Mouse (Mus musculus) liver, embryonic 15.5 days (tissue): Measurements from ENCODE around the gene Ptpn3. TPM values are rescaled to one million over a fixed set of nuclear protein-coding genes. Genes with fewer than 3 reads are reported as not detected.
A peak's percentile ranks its signal among the peaks of the same experiment; 100 is the strongest.

Experiments used
- ATAC-seq: fragments of 200-750 bp; cut with Nextera tagmentation; 2 replicates; pipeline ENCODE4 v1.8.0; 2017; ENCODE audit warnings: moderate number of reproducible peaks, mild to moderate bottlenecking, moderate library complexity; ENCODE audit not compliant: insufficient read depth
- H3K27ac ChIP-seq: fragments of 300-500 bp; sonication (generic); replicated peaks from 2 replicates; pipeline ENCODE4 v1.5.1; 2015; ENCODE audit warnings: mild to moderate bottlenecking, inconsistent platforms
- H3K27me3 ChIP-seq: fragments of 300-500 bp; sonication (generic); 2 replicates; pipeline ENCODE4 v1.6.1; 2015; ENCODE audit warnings: mild to moderate bottlenecking, inconsistent platforms
- H3K36me3 ChIP-seq: fragments of 300-500 bp; sonication (generic); replicated peaks from 2 replicates; pipeline ENCODE4 v1.6.1; 2015; ENCODE audit warnings: moderate library complexity, mild to moderate bottlenecking, inconsistent platforms
- H3K4me1 ChIP-seq: fragments of 300-500 bp; sonication (generic); replicated peaks from 2 replicates; pipeline ENCODE4 v1.6.1; 2015; ENCODE audit warnings: inconsistent platforms
- H3K4me2 ChIP-seq: fragments of 300-500 bp; sonication (generic); 2 replicates; pipeline ENCODE4 v1.6.1; 2015; ENCODE audit warnings: moderate library complexity, mild to moderate bottlenecking, inconsistent platforms
- H3K4me3 ChIP-seq: fragments of 300-500 bp; sonication (generic); replicated peaks from 2 replicates; pipeline ENCODE4 v1.5.1; 2015; ENCODE audit warnings: mild to moderate bottlenecking, inconsistent platforms
- H3K9ac ChIP-seq: fragments of 300-500 bp; sonication (generic); 2 replicates; pipeline ENCODE4 v1.6.1; 2015; ENCODE audit warnings: moderate library complexity, mild to moderate bottlenecking, inconsistent platforms
- H3K9me3 ChIP-seq: fragments of 300-500 bp; sonication (generic); replicated peaks from 2 replicates; pipeline ENCODE4 v1.6.1; 2016; ENCODE audit warnings: inconsistent platforms
- WGBS: fragments of 180-500 bp; shearing (Covaris S2); methylation state at CpG from one replicate; pipeline ENCODE4 v1.1.7; 2015; ENCODE audit warnings: mixed read lengths; ENCODE audit not compliant: insufficient replicate concordance; 5-methylcytosine and 5-hydroxymethylcytosine counted together
- polyA plus RNA-seq: library from polyadenylated mRNA; unstranded; fragments of >200 nt; fragmentation: Nextera tagmentation; extraction: Ambion mirVana; gene quantifications from 2 replicates; pipeline ENCODE4 v1.2.1, GENCODE M21; 2015

Gene Ptpn3
- polyA plus RNA-seq, 1 experiment from 2014 or later = 0.52 TPM

DNA sequence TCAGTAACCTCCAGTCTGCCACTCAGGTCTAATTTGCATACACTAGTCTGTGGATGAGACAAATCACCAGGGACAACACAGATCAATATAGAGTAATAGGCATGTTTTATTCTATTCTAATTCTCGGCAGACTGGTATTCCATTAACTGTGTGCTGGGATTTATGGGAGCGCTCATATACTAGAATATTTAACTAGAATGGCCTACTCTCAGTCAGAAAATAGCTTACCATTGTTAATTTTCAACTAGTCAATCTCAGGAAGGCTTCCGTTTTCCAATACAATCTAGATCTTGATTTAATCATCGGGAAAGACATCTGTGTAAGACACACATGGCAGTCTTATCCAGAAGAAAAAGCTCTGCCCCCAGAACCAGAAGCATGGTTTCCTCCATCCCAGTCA, 3.5 kb downstream of the Ptpn3 start:
- no peaks in the 10 kb centered on the region for H3K9me3 ChIP-seq
- H3K9ac ChIP-seq = no peak overlapping the region
- no peak overlapping the region for H3K4me3 ChIP-seq
- no peaks in the 10 kb centered on the region for H3K36me3 ChIP-seq
- peaks cover 19% of the 10 kb centered on the region; the same call in 1 of the 2 replicates for H3K4me1 ChIP-seq
- H3K27me3 ChIP-seq = peaks cover 56% of the 10 kb centered on the region
- H3K4me2 ChIP-seq = no peak overlapping the region
- H3K27ac ChIP-seq = no peak overlapping the region
- WGBS = 53% methylated on average over 4 of the region's 4 CpGs
- no peak for ATAC-seq

DNA sequence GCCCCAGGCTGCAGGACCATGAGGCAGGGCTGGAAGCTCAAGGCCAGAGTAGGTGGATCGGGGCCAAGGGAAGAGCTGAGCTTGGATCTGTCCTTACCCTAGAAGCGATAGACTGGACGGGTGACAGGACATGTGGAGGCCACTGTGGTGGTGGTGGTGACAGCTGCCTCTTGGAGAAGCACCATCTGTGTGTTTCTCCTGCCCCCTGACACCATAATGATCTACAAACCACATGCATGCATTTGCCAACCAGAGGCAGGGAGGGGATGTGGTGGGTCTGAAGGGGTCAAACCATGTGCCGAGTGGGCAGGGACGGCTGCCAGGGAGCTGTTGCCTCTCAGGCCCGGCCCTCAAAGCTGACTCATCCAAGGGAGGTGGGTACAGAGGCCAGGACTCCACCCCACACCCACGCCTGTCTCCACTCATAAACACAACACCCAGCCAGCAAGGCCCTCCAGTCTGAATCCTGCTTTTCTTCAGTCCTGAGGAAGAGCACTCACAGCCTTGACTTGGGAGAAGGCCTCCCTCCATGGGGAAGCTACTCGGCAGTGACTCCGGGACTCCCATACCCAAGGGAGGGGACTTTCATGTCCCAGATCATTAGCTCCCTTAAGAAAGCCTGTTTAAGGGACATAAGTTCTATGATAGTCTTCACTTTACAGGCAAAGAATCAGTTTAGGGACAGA, 6.5 kb downstream of the Ptpn3 start:
- Histone ChIP-seq H3K4me2 (no peak overlapping the region), H3K36me3 (no peaks in the 10 kb centered on the region), H3K9ac (no peak overlapping the region), H3K27me3 (peaks cover 27% of the 10 kb centered on the region), H3K27ac (no peak overlapping the region), H3K4me1 (0 out of 2 replicates have a peak, but pooled peaks cover 12% of the 10 kb centered on the region), H3K4me3 (no peak overlapping the region), H3K9me3 (no peaks in the 10 kb centered on the region)
- WGBS = 48% methylated on average over 9 of the region's 9 CpGs
- peak; percentile 25; the same call in 1 of the 2 replicates for ATAC-seq

DNA sequence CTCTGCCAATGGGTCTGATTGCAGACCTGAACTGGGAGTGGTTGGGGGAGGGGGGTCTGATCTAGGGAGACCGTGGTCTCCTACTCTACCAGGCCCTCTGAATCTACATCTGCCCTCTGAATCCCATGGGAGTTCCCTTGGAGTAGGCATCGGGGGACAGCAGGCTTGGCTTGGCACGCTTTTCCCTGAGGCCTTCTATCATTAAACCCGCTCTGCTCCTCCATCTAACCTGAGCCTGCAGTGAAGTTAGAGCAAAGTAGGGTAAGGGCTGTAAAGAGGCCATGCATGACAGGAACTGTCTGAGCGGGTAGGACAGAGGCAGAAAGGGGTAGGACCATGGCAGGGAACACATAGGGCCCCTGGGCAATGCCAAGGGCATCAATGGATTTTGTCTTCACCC, 9.0 kb downstream of the Ptpn3 start:
- Histone ChIP-seq H3K4me3 (no peak overlapping the region), H3K4me1 (0 out of 2 replicates have a peak, but pooled peaks cover 8% of the 10 kb centered on the region), H3K27me3 (peaks cover 3% of the 10 kb centered on the region; the same call in 1 of the 2 replicates), H3K27ac (no peak overlapping the region), H3K4me2 (no peak overlapping the region), H3K9me3 (no peaks in the 10 kb centered on the region), H3K36me3 (no peaks in the 10 kb centered on the region), H3K9ac (no peak overlapping the region)
- 74% methylated on average over 5 of the region's 5 CpGs for WGBS
- no peak for ATAC-seq

DNA sequence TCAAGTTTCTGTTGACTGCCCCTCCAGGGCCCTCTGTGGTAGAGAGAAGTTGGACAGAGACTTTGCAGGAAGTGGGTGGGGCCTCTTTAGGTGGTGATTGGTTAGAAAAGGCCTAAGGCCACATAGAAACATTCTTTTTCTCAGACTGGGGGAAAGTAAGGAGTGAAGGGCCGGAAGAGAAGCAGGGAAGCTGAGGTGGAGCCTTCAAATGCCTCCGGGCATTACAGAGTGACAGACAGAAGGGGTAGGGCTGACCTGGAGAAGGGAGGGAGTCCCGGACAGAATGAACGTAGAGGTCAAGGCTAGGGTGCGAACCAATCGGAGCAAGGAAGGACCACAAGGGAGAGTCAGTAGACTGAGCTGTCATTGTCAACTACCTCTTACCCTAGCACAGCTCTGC, 11.6 kb downstream of the Ptpn3 start:
- Histone ChIP-seq H3K27ac (no peak overlapping the region), H3K27me3 (no peaks in the 10 kb centered on the region), H3K4me3 (no peak overlapping the region), H3K4me1 (0 out of 2 replicates have a peak, but pooled peaks cover 1% of the 10 kb centered on the region), H3K9me3 (no peaks in the 10 kb centered on the region), H3K4me2 (no peak overlapping the region), H3K36me3 (no peaks in the 10 kb centered on the region), H3K9ac (no peak overlapping the region)
- 74% methylated on average over 6 of the region's 6 CpGs for WGBS
- ATAC-seq = no peak

DNA sequence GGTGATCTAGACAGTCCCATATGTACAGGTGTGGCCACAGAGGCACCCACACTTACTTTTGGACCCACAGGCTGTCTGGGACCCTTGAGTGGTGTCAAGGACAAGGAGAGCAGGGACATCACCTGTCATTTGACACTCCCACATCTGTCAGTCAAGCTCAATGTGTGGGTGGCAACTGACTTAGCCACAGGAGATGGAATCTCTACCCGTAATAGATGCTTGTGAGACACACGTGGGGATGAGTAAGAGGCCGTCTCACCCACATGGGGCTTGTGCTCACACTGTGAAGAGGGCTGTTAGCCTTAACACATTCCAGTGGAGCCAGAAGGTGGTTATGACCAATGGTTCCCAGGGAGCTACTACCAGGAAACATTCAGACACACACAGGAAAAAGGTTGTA, 13.8 kb downstream of the Ptpn3 start:
- no peak overlapping the region for H3K9ac ChIP-seq
- no peaks in the 10 kb centered on the region for H3K36me3 ChIP-seq
- no peak overlapping the region for H3K4me2 ChIP-seq
- no peak for ATAC-seq
- H3K9me3 ChIP-seq = no peaks in the 10 kb centered on the region
- H3K4me3 ChIP-seq = no peak overlapping the region
- no peaks in the 10 kb centered on the region for H3K4me1 ChIP-seq
- 47% methylated on average over 3 of the region's 3 CpGs for WGBS
- no peak overlapping the region for H3K27ac ChIP-seq
- no peaks in the 10 kb centered on the region for H3K27me3 ChIP-seq

DNA sequence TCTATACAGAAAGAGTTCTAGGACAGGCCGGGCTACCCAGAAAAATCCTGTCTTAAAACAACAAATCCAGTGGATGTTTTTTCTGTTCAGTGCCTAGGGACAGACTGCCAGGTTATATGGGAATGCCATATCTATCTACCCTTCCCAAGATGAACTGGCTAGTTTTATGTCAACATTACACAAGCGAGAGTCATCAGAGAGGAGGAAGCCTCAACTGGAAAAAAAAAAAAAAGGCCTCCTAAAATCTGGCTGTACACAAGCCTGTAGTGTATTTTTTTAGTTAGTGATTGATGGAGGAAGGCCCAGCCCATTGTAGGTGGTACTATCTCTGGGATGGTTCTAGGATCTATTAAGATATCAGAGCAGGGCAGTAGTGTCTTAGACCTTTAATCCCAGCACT, 16.4 kb downstream of the Ptpn3 start:
- H3K27me3 ChIP-seq = no peaks in the 10 kb centered on the region
- no peaks in the 10 kb centered on the region for H3K9me3 ChIP-seq
- H3K4me3 ChIP-seq = no peak overlapping the region
- H3K36me3 ChIP-seq = no peaks in the 10 kb centered on the region
- H3K4me2 ChIP-seq = no peak overlapping the region
- WGBS = 61% methylated on average over 2 of the region's 2 CpGs
- H3K4me1 ChIP-seq = no peaks in the 10 kb centered on the region; the same call in none of the 2 replicates
- ATAC-seq = no peak
- no peak overlapping the region for H3K9ac ChIP-seq
- no peak overlapping the region for H3K27ac ChIP-seq

DNA sequence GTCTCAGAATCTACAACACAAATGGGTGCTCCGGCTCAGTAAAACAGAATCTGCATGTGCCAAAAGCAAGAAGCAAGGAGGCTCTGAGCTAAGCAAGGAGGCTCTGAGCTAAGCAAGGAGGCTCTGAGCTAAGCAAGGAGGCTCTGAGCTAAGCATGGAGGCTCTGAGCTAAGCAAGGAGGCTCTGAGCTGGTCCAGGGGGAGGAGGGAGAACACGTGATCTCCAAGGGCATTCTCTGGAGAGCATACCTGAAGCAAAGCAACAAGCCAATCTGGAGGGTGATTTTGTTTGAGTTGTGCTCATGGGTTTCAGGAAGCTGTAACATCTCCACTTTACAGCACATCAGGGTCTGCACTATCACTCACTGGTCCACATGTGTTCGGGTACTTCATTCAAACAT, 18.4 kb downstream of the Ptpn3 start:
- WGBS = 53% methylated on average over 3 of the region's 3 CpGs
- ATAC-seq = no peak
- no peak overlapping the region for H3K27ac ChIP-seq

DNA sequence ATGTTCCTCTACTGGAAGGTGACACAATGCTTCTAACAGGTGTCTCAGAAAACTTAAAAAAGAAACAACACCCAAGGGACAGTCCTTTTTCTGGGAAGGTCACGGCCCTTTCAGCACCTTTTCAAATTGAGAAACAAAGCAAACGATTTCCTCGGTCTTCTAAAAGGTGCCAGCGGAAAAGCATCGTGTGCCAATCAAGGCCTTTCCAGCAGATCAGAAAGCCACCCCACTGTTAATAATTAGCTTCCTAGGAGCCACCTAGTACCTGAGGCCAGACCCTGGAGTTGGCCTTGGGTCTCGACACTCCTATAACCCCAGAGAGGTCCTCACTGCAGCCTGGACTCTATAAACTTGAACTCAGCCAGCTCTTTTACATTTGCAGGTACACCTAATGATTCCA, 19.0 kb downstream of the Ptpn3 start:
- peaks cover 6% of the 10 kb centered on the region for H3K4me1 ChIP-seq
- H3K4me3 ChIP-seq = no peak overlapping the region
- no peak overlapping the region for H3K9ac ChIP-seq
- H3K9me3 ChIP-seq = no peaks in the 10 kb centered on the region
- no peaks in the 10 kb centered on the region for H3K27me3 ChIP-seq
- H3K4me2 ChIP-seq = no peak overlapping the region
- 64% methylated on average over 6 of the region's 6 CpGs for WGBS
- no peak overlapping the region for H3K27ac ChIP-seq
- no peaks in the 10 kb centered on the region for H3K36me3 ChIP-seq
- no peak for ATAC-seq

More for the DNA sequence above, 18.4 kb downstream of the Ptpn3 start:
- H3K27me3 ChIP-seq = no peaks in the 10 kb centered on the region
- no peak overlapping the region for H3K4me3 ChIP-seq
- H3K36me3 ChIP-seq = no peaks in the 10 kb centered on the region
- H3K4me1 ChIP-seq = peaks cover 6% of the 10 kb centered on the region
- H3K4me2 ChIP-seq = no peak overlapping the region
- H3K9ac ChIP-seq = no peak overlapping the region
- H3K9me3 ChIP-seq = no peaks in the 10 kb centered on the region

DNA sequence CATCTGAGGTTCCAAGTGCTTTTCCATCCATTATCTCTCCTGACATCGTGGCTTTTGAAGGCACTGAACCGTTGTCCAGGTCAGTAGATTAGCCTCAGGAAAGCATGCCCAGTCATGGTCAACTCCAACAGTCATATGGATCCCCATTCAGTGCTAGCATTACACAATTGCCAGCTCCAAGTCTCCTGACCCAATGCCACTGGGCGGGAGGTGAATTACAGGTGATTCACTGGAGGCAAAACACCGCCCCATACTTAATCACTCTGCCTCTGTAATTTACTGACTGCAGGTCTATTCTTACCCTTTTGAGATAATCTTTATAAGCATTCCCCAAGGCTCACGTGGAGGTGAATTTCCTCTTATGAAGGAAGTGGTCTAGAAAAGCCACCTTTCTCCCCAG, 19.5 kb downstream of the Ptpn3 start:
- 52% methylated on average over 5 of the region's 5 CpGs for WGBS
- no peaks in the 10 kb centered on the region for H3K27me3 ChIP-seq
- no peak overlapping the region for H3K9ac ChIP-seq
- no peaks in the 10 kb centered on the region for H3K9me3 ChIP-seq
- no peak overlapping the region for H3K4me3 ChIP-seq
- ATAC-seq = no peak
- no peak overlapping the region for H3K27ac ChIP-seq
- H3K36me3 ChIP-seq = no peaks in the 10 kb centered on the region
- H3K4me1 ChIP-seq = peaks cover 6% of the 10 kb centered on the region
- H3K4me2 ChIP-seq = no peak overlapping the region

DNA sequence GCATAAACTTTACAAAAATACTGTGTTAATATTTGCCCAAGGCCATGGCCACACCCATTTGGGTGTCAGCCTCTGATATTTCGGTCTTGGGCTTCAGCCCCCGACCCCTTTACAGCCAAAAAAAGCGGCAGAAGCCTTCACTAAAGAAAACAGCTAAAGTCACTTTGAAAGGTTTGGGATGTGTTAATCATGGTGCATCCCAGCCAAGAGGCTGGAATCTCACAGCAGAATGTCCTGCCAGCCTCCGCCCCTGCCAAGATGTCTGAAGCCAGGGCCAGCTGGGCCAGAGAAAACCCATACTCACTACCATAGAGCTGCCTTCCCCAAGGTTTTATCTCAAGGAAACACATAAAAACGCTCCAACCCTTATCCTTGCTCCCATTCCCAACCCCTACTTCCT, 20.7 kb downstream of the Ptpn3 start:
- Histone ChIP-seq H3K9ac (no peak overlapping the region), H3K4me2 (no peak overlapping the region), H3K27ac (no peak overlapping the region), H3K9me3 (no peaks in the 10 kb centered on the region), H3K4me1 (peaks cover 6% of the 10 kb centered on the region), H3K27me3 (no peaks in the 10 kb centered on the region), H3K36me3 (no peaks in the 10 kb centered on the region), H3K4me3 (no peak overlapping the region)
- no peak for ATAC-seq
- WGBS = 63% methylated on average over 5 of the region's 5 CpGs

DNA sequence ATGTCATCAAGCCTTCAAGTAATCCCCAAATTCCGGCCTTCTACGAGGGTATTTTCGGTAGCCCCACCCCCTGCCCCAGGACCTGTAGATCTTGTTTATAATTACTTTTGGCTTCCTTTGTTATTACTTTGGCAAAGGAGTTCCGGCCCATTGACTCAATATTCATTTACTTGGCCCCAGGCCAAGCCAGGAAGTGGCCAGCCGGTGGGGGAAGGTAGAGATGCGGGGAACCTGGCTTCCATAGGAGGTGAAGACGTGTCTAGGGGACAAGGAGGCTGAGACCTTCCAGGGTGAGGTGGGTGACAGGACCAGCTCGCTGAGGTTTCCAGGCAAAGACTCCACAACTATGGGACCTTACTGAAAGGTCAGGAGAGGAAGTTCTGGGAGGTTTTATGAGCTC, 22.4 kb downstream of the Ptpn3 start:
- Histone ChIP-seq H3K4me2 (no peak overlapping the region), H3K27me3 (no peaks in the 10 kb centered on the region), H3K4me3 (no peak overlapping the region), H3K9ac (no peak overlapping the region), H3K27ac (no peak overlapping the region), H3K36me3 (no peaks in the 10 kb centered on the region), H3K4me1 (peaks cover 6% of the 10 kb centered on the region), H3K9me3 (no peaks in the 10 kb centered on the region)
- ATAC-seq = no peak
- 31% methylated on average over 8 of the region's 8 CpGs for WGBS

DNA sequence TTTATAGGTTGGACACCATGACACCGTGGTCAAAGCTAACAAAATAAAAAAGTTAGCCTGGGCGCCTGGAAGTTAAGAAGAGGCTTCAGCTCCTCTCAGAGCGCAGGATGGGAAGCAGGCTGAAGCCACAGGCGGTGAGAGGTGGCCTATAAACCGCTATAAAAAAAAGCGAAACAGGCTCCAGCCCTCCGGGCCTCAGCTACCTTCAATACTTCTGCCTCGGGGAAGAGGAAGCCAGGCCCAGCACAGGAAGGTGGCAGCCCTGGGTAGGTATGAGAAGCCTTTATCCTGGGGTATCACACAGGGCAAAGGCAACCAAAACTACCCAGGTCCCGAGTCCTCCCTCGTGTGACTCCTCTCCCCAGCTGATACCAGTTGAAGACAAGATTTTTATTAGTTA, 22.8 kb downstream of the Ptpn3 start:
- ATAC-seq = no peak
- no peaks in the 10 kb centered on the region for H3K9me3 ChIP-seq
- H3K4me2 ChIP-seq = no peak overlapping the region
- WGBS = 24% methylated on average over 10 of the region's 10 CpGs
- H3K4me1 ChIP-seq = peaks cover 6% of the 10 kb centered on the region
- no peak overlapping the region for H3K9ac ChIP-seq
- no peak overlapping the region for H3K4me3 ChIP-seq
- H3K27ac ChIP-seq = no peak overlapping the region
- H3K27me3 ChIP-seq = no peaks in the 10 kb centered on the region
- H3K36me3 ChIP-seq = no peaks in the 10 kb centered on the region
